Mouse (Mus musculus) myocyte (in vitro differentiated cells): ENCODE measurements at regions not wholly inside any gene's neighbourhood (a gene's known extent, or its start where the extent isn't known, plus 50 kb on each side); places are given as distances from the start of the nearest gene placed in this dataset.

Source experiments
- H3K27me3 ChIP-seq: one replicate; pipeline ENCODE4 v1.6.1; 2011; ENCODE audit not compliant: control insufficient read depth, insufficient read depth, insufficient read length
- H3K36me3 ChIP-seq: one replicate; pipeline ENCODE4 v1.6.1; 2011; ENCODE audit not compliant: control insufficient read depth, insufficient read depth
- H3K4me2 ChIP-seq: one replicate; pipeline ENCODE4 v1.6.1; 2011; ENCODE audit warnings: low read depth, control low read depth
- H3K4me3 ChIP-seq: one replicate; pipeline ENCODE4 v1.5.1; 2011; ENCODE audit warnings: mild to moderate bottlenecking, control low read depth, moderate library complexity
- H3K79me2 ChIP-seq: one replicate; pipeline ENCODE4 v1.6.1; 2011; ENCODE audit not compliant: control insufficient read depth, insufficient read depth
- H3ac ChIP-seq: one replicate; pipeline ENCODE4 v1.6.1; 2011; ENCODE audit not compliant: control insufficient read depth, insufficient read length
- CEBPB ChIP-seq: IDR thresholded peaks from 2 replicates; pipeline ENCODE4 v1.6.1; 2011; ENCODE audit warnings: mild to moderate bottlenecking, moderate library complexity; ENCODE audit not compliant: poor library complexity, insufficient read depth, severe bottlenecking
- E2F4 ChIP-seq: IDR thresholded peaks from one replicate; pipeline ENCODE4 v1.6.1; 2011; ENCODE audit warnings: mild to moderate bottlenecking, control low read depth, moderate library complexity; ENCODE audit not compliant: insufficient read depth
- MAX ChIP-seq: IDR thresholded peaks from one replicate; pipeline ENCODE4 v1.6.1; 2011; ENCODE audit warnings: low read depth, mild to moderate bottlenecking, control low read depth
- MYOD1 ChIP-seq, 3 experiments: IDR thresholded peaks; one replicate each; pipeline ENCODE4 v1.6.1; 2011; ENCODE audit warnings: control low read depth in 2 of 3, low read depth in 2 of 3, mild to moderate bottlenecking in 2 of 3, moderate library complexity in 1 of 3; ENCODE audit not compliant: insufficient read length in 2 of 3, control insufficient read depth in 1 of 3
- MYOG ChIP-seq, 3 experiments: IDR thresholded peaks; one replicate each; pipeline ENCODE4 v1.6.1; 2011; ENCODE audit warnings: control low read depth in 2 of 3, low read depth in 2 of 3, mild to moderate bottlenecking in 2 of 3; ENCODE audit not compliant: insufficient read length in 2 of 3, control insufficient read depth in 1 of 3, insufficient read depth in 1 of 3
- POLR2A ChIP-seq: IDR thresholded peaks from one replicate; pipeline ENCODE4 v1.6.1; 2011; ENCODE audit warnings: low read depth, mild to moderate bottlenecking, control low read depth, moderate library complexity; ENCODE audit not compliant: insufficient read length
- POLR2AphosphoS2 ChIP-seq: IDR thresholded peaks from one replicate; pipeline ENCODE4 v1.6.1; 2011; ENCODE audit warnings: low read depth, control low read depth; ENCODE audit not compliant: insufficient read length
- REST ChIP-seq: IDR thresholded peaks from one replicate; pipeline ENCODE4 v1.6.1; 2011; ENCODE audit warnings: mild to moderate bottlenecking, control low read depth, moderate library complexity; ENCODE audit not compliant: insufficient read depth, insufficient read length
- SRF ChIP-seq: IDR thresholded peaks from one replicate; pipeline ENCODE4 v1.6.1; 2011; ENCODE audit warnings: low read depth; ENCODE audit not compliant: control insufficient read depth, insufficient read length
- TCF12 ChIP-seq: IDR thresholded peaks from one replicate; pipeline ENCODE4 v1.6.1; 2011; ENCODE audit warnings: mild to moderate bottlenecking, control low read depth; ENCODE audit not compliant: poor library complexity, insufficient read depth, severe bottlenecking
- TCF3 ChIP-seq: IDR thresholded peaks from one replicate; pipeline ENCODE4 v1.6.1; 2011; ENCODE audit warnings: low read depth, control low read depth; ENCODE audit not compliant: insufficient read length
- USF1 ChIP-seq: IDR thresholded peaks from one replicate; pipeline ENCODE4 v1.6.1; 2011; ENCODE audit warnings: low read depth, mild to moderate bottlenecking, control low read depth, moderate library complexity

GRCm38 (mm10) chr1:81537836-81538235 lies 461.1 kb downstream of the Nyap2 start:
- no peak overlapping the region for H3ac ChIP-seq
- TF ChIP-seq REST (no peak), USF1 (no peak), MYOD1 (IDR thresholded peaks at IDR 0.05; ENCODE audit: control insufficient read depth in 1 of 3, insufficient read length in 2 of 3, low read depth in 2 of 3) (no peak)
- H3K27me3 ChIP-seq: no peaks in the 10 kb centered on the region
- no peaks in the 10 kb centered on the region for H3K36me3 ChIP-seq
- H3K79me2 ChIP-seq: no peaks in the 10 kb centered on the region
- no peak overlapping the region for H3K4me3 ChIP-seq
- no peak overlapping the region for H3K4me2 ChIP-seq

GRCm38 (mm10) chr1:81539591-81540311 lies 463.0 kb downstream of the Nyap2 start:
- Histone ChIP-seq H3K36me3 (no peaks in the 10 kb centered on the region), H3K27me3 (no peaks in the 10 kb centered on the region), H3ac (no peak overlapping the region), H3K4me2 (no peak overlapping the region), H3K79me2 (no peaks in the 10 kb centered on the region), H3K4me3 (no peak overlapping the region)
- no peak for TF ChIP-seq REST
- TF ChIP-seq TCF3: no peak
- TF ChIP-seq POLR2A: no peak
- TF ChIP-seq POLR2AphosphoS2: no peak
- TF ChIP-seq CEBPB: no peak
- no peak for TF ChIP-seq MYOD1 (IDR thresholded peaks at IDR 0.05; ENCODE audit: control insufficient read depth in 1 of 3, insufficient read length in 2 of 3, low read depth in 2 of 3)
- TF ChIP-seq TCF12: no peak
- TF ChIP-seq SRF: no peak
- TF ChIP-seq E2F4: no peak
- no peak for TF ChIP-seq MYOG (IDR thresholded peaks at IDR 0.05; ENCODE audit: control insufficient read depth in 1 of 3, insufficient read depth in 1 of 3, insufficient read length in 2 of 3, low read depth in 2 of 3)
- TF ChIP-seq USF1: no peak
- no peak for TF ChIP-seq MAX

GRCm38 (mm10) chr1:81548906-81549305 lies 472.2 kb downstream of the Nyap2 start:
- no peak overlapping the region for H3K4me3 ChIP-seq
- no peak for TF ChIP-seq USF1
- TF ChIP-seq CEBPB: no peak
- TF ChIP-seq SRF: no peak
- no peak for TF ChIP-seq TCF12
- peak; percentile 44 for TF ChIP-seq MAX
- TF ChIP-seq POLR2A: no peak
- TF ChIP-seq TCF3: no peak
- no peak for TF ChIP-seq POLR2AphosphoS2
- TF ChIP-seq E2F4: no peak
- TF ChIP-seq MYOD1 (IDR thresholded peaks at IDR 0.05; ENCODE audit: control insufficient read depth in 1 of 3, insufficient read length in 2 of 3, low read depth in 2 of 3): no peak
- TF ChIP-seq MYOG (IDR thresholded peaks at IDR 0.05; ENCODE audit: control insufficient read depth in 1 of 3, insufficient read depth in 1 of 3, insufficient read length in 2 of 3, low read depth in 2 of 3): no peak
- TF ChIP-seq REST: peak; percentile 62
- H3K79me2 ChIP-seq: no peaks in the 10 kb centered on the region
- H3ac ChIP-seq: no peak overlapping the region
- no peak overlapping the region for H3K4me2 ChIP-seq
- no peaks in the 10 kb centered on the region for H3K36me3 ChIP-seq
- H3K27me3 ChIP-seq: no peaks in the 10 kb centered on the region

- no peaks in the 10 kb centered on the region for H3K27me3 ChIP-seq
- H3K4me2 ChIP-seq: no peak overlapping the region
- H3ac ChIP-seq: no peak overlapping the region
- H3K36me3 ChIP-seq: no peaks in the 10 kb centered on the region
- no peaks in the 10 kb centered on the region for H3K79me2 ChIP-seq
- H3K4me3 ChIP-seq: no peak overlapping the region
- peak; percentile 42 for TF ChIP-seq TCF12
- no peak for TF ChIP-seq POLR2A
- peak in 1 of 3 experiments; percentile 89 for TF ChIP-seq MYOG (IDR thresholded peaks at IDR 0.05; ENCODE audit: control insufficient read depth in 1 of 3, insufficient read depth in 1 of 3, insufficient read length in 2 of 3, low read depth in 2 of 3)
- no peak for TF ChIP-seq REST
- TF ChIP-seq CEBPB: no peak
- TF ChIP-seq MYOD1 (IDR thresholded peaks at IDR 0.05; ENCODE audit: control insufficient read depth in 1 of 3, insufficient read length in 2 of 3, low read depth in 2 of 3): peak; percentile 3 to 71 (median 66)
- TF ChIP-seq E2F4: no peak
Measured at GRCm38 (mm10) chr1:81549706-81550105, 473.0 kb downstream of the Nyap2 start.

GRCm38 (mm10) chr1:81552731-81553130 lies 476.0 kb downstream of the Nyap2 start:
- no peak overlapping the region for H3K4me3 ChIP-seq
- no peaks in the 10 kb centered on the region for H3K36me3 ChIP-seq
- no peak overlapping the region for H3ac ChIP-seq
- TF ChIP-seq SRF (no peak), MYOD1 (IDR thresholded peaks at IDR 0.05; ENCODE audit: control insufficient read depth in 1 of 3, insufficient read length in 2 of 3, low read depth in 2 of 3) (no peak), MAX (no peak), E2F4 (no peak), REST (no peak), CEBPB (no peak), TCF12 (no peak), TCF3 (no peak), MYOG (IDR thresholded peaks at IDR 0.05; ENCODE audit: control insufficient read depth in 1 of 3, insufficient read depth in 1 of 3, insufficient read length in 2 of 3, low read depth in 2 of 3) (no peak), POLR2AphosphoS2 (no peak), USF1 (no peak), POLR2A (no peak)
- H3K4me2 ChIP-seq: no peak overlapping the region
- no peaks in the 10 kb centered on the region for H3K79me2 ChIP-seq
- H3K27me3 ChIP-seq: no peaks in the 10 kb centered on the region
